Mouse (Mus musculus) cerebellum, adult 2 months (tissue): ENCODE results near the gene Krtap7-1.

Experiments
- CTCF ChIP-seq: fragments of 200-500 bp; IDR thresholded peaks from 2 replicates; pipeline ENCODE4 v1.5.1; 2011; ENCODE audit warnings: low read depth, mild to moderate bottlenecking, control low read depth, low read length, moderate library complexity, borderline replicate concordance; ENCODE audit not compliant: insufficient read depth
- POLR2A ChIP-seq: fragments of 200-500 bp; IDR thresholded peaks from 2 replicates; pipeline ENCODE4 v1.6.1; 2011; ENCODE audit warnings: low read length, control low read depth, borderline replicate concordance; ENCODE audit not compliant: insufficient read depth

DNA sequence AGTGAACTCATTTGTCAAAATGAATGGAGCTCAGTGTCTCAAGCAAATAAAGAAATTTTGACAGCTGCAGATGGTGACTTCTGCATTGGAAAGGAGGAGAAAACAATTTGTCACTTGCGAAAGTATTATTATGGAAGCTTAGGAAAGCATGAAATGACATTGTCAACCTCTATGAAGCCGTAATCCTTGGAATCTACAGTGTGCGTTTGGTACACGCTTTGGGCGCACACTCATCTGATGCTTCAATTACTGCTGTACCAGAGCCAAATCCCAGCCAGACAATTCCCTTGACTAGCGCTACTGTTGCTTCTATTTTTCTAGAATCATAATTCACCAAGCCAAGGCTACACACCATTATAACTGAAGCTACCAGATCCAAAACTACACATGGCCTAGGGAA is 29.2 kb upstream of the Krtap7-1 start:
- TF ChIP-seq CTCF (no peak), POLR2A (no peak)
